Mouse (Mus musculus) monocyte, adult 2 months (primary cell): ENCODE measurements around the gene Cd180.
A peak's percentile ranks its signal among the peaks of the same experiment; 100 is the strongest.
"Not testable (repeated sequence)": the region's sequence is repeated elsewhere in the genome, so short reads cannot be mapped to it uniquely, and the experiment has no call there.

Source experiments
- DNase-seq, 2 experiments: peaks; one replicate each; pipeline ENCODE4 v3.0.0; 2022; ENCODE audit warnings: low spot score in 2 of 2, low read depth in 1 of 2

Gene Cd180

GRCm38 (mm10) chr13:102677602-102678001, 15.8 kb upstream of the Cd180 start:
- DNase-seq = not testable (repeated sequence)

- DNase-seq = peak; percentile 29 to 56
These were observed 14.9 kb upstream of the Cd180 start for GRCm38 (mm10) chr13:102678482-102678881.

- no peak for DNase-seq
These were observed 8.5 kb upstream of the Cd180 start for GRCm38 (mm10) chr13:102684890-102685289.

- DNase-seq = no peak
These were observed 5.2 kb upstream of the Cd180 start for GRCm38 (mm10) chr13:102688121-102688520.

GRCm38 (mm10) chr13:102689201-102690090, 3.9 kb upstream of the Cd180 start:
- DNase-seq = peak in 1 of 2 experiments; percentile 35

GRCm38 (mm10) chr13:102690184-102690583, 3.2 kb upstream of the Cd180 start:
- no peak for DNase-seq

- DNase-seq = no peak
These were observed 1.8 kb upstream of the Cd180 start for GRCm38 (mm10) chr13:102691408-102692150.

- DNase-seq = no peak
These were observed 796 bp downstream of the Cd180 start for GRCm38 (mm10) chr13:102694154-102694553.

- DNase-seq = peak; percentile 61 to 63
These were observed 2.0 kb downstream of the Cd180 start for GRCm38 (mm10) chr13:102695121-102695905.

- no peak for DNase-seq
These were observed 5.0 kb downstream of the Cd180 start for GRCm38 (mm10) chr13:102698335-102698734.

GRCm38 (mm10) chr13:102698751-102699323, 5.5 kb downstream of the Cd180 start:
- no peak for DNase-seq

- no peak for DNase-seq
These were observed 6.8 kb downstream of the Cd180 start for GRCm38 (mm10) chr13:102700176-102700575.

GRCm38 (mm10) chr13:102700744-102701143, 7.4 kb downstream of the Cd180 start:
- DNase-seq = no peak

- DNase-seq = no peak
These were observed 23.6 kb downstream of the Cd180 start for GRCm38 (mm10) chr13:102716973-102717372.

GRCm38 (mm10) chr13:102725416-102725815, 32.1 kb downstream of the Cd180 start:
- no peak for DNase-seq

GRCm38 (mm10) chr13:102725906-102726305, 32.5 kb downstream of the Cd180 start:
- no peak for DNase-seq

- DNase-seq = no peak
These were observed 33.5 kb downstream of the Cd180 start for GRCm38 (mm10) chr13:102726876-102727275.

GRCm38 (mm10) chr13:102728035-102728434, 34.7 kb downstream of the Cd180 start:
- DNase-seq = no peak

- not testable (repeated sequence) for DNase-seq
These were observed 35.6 kb downstream of the Cd180 start for GRCm38 (mm10) chr13:102728951-102729350.

- no peak for DNase-seq
These were observed 39.7 kb downstream of the Cd180 start for GRCm38 (mm10) chr13:102733063-102733462.

GRCm38 (mm10) chr13:102737811-102738210, 44.5 kb downstream of the Cd180 start:
- no peak for DNase-seq
